Mouse (Mus musculus) R1 (cell line): ENCODE measurements around the gene Clec2g.
"Not testable (repeated sequence)": the region's sequence is repeated elsewhere in the genome, so short reads cannot be mapped to it uniquely, and the experiment has no call there.

Experiments used
- DNase-seq: peaks from one replicate; pipeline ENCODE4 v3.0.0-alpha.2; 2018; ENCODE audit warnings: low read depth, low spot score

The Clec2g gene

GRCm38 (mm10) chr6:128934081-128934480, at the start of gene Clec2g:
Clec2g (plus strand) TSS chr6:128934381.
- not testable (repeated sequence) for DNase-seq

GRCm38 (mm10) chr6:128887091-128887790, 46.9 kb upstream of the Clec2g start, which contains the start of gene Clec2i:
Clec2i (plus strand) TSS chr6:128887588.
- peak; percentile 11 for DNase-seq

DNA sequence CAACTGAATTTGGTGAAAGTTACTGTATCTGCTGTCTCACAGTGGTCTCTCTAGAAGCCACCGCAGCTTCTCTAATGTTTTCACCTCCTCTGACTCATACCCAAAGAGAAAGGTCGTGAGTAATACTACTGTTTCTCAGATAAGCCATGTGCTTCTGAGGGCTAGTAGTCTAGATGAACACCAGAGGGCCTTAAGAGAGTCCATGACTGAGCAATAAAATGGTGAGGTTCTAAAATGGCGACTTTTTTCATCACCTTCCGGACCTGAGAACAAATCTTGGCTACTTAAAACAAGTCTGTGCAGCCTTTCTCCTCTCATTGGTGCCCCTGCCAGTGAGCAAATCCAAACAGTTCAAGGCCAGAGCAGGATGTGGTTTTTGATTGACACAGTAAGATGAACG, 45.3 kb upstream of the Clec2g start:
- DNase-seq: peak; percentile 10

- DNase-seq: no peak
These were observed 43.2 kb upstream of the Clec2g start, which contains the start of gene BC035044 for GRCm38 (mm10) chr6:128890948-128891355. BC035044 (minus strand) TSS chr6:128891126.

DNA sequence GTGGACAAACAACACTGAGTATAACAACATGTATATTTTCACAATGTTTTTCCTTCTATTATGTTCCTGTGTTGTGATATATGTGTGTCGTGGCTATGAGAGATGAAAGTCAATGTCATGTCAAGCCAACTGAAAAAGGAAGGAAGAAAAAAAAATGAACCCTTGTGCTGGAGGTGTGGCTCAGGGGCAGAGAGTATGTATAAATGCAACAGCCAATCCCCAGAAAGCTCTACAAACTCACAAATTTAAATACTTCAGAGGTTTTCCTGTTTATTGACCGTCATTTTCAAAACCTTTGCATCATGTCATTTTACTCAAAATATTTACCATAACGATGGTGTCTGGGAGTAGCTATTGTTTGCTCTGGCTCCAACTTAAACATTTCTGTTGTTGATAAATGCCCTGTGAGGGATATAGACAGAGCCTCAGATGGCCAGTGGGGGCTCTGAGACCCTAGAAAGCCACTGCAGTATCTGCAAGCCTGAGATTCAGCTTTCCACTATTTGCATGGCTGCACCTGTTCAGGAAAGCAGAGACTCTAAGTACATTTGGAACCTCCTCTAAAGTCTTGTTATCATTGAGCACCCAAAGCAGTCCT, 38.7 kb upstream of the Clec2g start:
- DNase-seq: no peak

- DNase-seq: no peak
These were observed 34.1 kb upstream of the Clec2g start for GRCm38 (mm10) chr6:128900044-128900443.

DNA sequence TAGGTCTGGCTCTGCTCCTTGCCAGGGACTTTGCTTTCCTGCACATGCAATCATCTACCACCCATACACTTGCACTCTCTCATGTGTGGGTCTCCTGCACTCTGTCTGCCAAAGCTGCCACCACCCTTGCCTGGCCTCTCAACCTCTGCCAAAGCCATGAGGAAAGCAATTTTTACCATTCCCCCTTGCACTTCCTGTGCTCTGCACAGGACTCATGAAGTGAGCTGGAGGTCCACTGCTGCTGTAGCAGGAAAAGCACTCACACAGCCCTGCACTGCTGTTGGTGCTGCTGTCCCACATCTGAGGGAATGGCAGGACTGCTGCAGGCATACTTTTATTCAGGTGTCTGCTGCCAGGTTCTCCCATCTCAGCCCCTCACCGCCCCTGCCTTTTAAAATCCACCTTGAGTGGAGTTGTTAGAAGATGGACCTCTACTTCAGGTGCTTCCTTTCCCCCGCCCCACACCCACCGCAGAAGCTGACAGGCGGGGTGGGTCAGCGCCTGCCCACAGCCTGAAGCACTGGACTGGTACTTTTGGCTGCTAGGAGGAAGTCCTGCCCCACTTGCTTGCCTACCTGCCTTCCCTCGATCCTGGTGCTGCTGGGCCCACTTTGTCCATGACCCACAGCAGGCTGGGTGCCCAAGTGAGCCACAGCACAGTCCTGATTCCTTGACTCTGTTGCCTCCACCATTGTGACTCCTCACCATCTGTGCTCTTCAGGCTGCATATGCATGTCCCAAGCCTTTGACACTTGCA, 33.2 kb upstream of the Clec2g start:
- DNase-seq: not testable (repeated sequence)

DNA sequence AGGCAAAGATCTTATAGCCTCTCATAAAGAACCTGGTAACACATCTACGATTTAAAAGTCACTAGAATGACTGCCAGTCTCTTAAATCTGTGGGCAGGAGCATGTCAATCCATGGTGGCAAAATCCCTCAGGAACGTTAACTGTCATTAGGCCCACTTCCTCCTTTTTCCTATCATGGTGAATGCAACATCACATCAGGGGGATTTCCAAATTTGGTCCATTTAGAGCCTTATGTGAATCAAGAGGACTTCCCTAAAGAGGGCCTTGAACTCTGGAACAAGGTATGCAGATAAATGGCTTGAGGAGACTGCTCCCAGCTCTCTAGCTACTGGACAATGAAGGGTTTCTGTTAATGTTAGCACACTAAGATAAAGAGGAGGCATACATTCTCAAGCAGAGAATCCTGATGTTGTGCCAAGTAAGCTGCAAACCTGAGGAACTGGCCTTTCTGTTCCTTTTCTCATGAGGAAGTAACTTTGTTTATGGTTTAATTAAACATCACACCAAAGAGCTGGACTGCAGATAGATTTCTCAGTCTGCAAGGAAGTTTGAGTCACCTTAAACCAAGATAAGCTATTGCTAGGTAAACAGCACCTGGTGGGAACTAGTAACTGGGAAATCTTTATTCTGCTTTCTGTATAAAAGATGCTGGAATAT, 20.5 kb upstream of the Clec2g start:
- no peak for DNase-seq

DNA sequence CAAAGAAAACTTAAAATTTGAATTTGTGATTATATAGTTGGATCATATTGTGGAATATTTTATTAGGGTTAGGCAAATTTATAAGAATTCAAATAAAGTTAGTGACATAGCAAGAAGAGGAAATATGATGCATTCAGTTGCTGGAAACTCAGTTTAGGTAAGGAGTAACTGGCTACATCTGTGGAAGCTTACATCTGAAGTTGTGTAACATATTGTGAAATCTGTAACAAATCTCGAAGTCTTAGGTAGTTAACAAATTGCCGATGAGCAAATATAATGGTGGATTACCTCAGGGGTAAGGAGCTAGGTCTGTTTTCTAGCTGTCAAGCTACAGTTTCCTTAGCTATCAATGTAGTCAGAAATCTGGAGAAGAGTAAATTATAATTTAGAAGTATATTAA, 16.9 kb upstream of the Clec2g start:
- DNase-seq: no peak

- DNase-seq: no peak
These were observed 1.1 kb upstream of the Clec2g start for GRCm38 (mm10) chr6:128933050-128933449.

- not testable (repeated sequence) for DNase-seq
These were observed 1.9 kb downstream of the Clec2g start for GRCm38 (mm10) chr6:128935889-128936665.

GRCm38 (mm10) chr6:128941646-128942421, 7.7 kb downstream of the Clec2g start:
- no peak for DNase-seq

DNA sequence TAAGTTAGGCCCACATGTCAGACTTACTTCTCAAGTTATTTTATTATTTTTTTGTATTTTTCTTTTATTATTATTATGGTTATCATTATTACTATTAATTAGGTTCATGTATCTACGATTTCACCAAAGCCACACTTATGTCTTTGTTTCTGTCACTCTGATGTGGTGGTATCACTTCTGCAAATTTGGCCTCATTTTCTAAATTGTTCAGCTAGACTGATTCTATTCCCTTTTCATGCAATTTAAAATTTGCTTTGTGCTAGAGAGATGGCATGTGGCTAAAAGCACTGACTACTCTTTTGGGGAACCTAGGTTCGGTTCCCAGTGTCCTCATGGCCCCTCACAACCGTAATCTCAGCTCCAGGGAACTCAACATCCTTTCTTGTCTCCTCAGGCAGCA, 11.4 kb downstream of the Clec2g start:
- no peak for DNase-seq

DNA sequence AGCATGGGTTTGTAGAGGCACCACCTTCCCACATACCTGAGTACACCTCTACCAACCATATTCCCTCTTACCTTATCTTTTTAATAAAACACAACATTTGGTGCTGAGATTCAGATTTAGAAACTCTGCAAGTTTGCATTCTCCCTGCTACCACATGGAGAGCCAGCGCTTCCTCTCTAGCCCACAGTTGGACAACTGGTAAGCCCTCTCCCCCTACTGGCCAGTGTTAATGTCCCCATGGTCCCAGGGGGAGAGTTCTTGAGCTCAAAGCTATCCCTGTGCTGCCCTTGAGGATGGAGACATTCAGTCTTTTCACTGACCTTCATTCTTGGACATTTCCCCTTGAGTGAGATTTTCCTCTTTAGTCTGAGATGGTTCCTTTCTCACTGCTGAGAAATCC, 26.9 kb downstream of the Clec2g start:
- DNase-seq: no peak

GRCm38 (mm10) chr6:128962108-128962507, 27.9 kb downstream of the Clec2g start:
- DNase-seq: not testable (repeated sequence)

- DNase-seq: no peak
These were observed 30.3 kb downstream of the Clec2g start for GRCm38 (mm10) chr6:128964519-128964918.

DNA sequence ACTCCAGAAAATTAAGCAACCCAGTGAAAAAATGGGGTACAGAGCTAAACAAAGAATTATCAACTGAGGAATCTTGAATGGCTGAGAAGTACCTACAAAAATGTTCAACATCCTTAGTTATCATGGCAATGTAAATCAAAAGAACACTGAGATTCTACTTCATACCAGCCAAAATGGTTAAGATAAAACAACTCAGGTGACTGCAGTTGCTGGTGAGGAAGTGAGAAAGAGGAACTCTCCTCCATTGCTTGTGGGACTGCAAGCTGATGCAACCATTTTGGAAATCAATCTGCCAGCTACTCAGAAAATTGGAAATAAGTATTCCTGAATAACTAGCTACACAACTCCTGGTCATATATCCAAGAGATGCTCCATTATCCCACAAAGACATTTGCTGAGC, 34.3 kb downstream of the Clec2g start:
- no peak for DNase-seq

DNA sequence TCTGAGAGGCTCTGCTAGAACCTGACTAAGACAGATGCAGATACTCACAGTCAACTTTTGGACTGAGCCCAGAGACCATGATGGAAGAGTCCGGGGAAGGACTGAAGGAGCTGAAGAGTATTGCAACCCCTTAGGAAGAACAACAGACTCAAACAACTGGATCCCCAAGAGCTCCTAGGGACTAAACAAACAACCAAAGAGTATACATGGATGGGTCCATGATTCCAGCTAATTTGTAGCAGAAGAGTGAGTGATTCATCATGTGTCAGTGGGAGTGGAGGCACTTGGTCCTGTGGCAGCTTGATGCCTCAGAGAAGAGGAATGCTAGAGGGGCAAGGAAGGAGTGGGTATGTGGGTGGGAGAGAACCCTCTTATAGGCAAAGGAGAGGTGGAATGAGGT, 35.6 kb downstream of the Clec2g start:
- DNase-seq: no peak

DNA sequence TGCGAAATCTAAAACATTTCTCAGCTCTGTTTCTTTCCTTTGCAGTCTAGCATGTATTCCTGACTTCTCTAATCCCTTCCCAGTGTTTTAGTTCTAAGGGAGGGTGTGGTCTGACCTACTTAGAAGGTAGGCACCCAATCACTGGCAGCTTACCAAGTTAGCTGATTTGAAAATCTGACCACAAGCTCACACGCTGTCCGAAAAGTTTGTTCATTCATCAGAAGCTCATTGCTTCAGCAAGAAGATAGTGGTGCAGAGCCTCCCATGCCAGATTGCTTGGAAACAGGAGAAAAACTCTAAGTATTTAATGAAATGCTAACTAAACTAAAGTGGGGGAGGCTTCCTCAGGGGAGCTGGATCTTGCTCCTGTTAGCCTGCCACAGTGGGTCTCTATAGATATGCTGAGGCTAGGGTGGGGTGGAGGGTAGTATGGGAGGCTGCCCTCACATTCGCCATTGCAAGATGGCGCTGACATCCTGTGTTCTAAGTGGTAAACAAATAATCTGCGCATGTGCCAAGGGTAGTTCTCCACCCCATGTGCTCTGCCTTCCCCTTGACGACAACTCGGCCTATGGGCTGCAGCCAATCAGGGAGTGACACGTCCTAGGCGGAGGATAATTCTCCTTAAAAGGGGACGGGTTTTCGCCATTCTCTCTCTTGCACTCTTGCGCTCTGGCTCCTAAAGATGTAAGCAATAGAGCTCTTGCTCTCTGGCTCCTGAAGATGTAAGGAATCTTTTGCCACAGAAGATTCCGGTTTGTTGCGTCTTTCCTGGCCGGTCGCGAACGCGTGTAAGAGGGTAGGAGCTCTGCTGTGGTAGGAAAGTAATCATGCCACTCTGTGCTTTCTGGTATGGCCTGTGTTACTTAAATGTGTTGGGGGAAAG, 36.6 kb downstream of the Clec2g start:
- not testable (repeated sequence) for DNase-seq
